Mouse (Mus musculus) midbrain, embryonic 16.5 days (tissue): Measurements from ENCODE around the gene Cpm. TPM values are rescaled to one million over a fixed set of nuclear protein-coding genes. Genes with fewer than 3 reads are reported as not detected.

Source experiments
- ATAC-seq: fragments of 200-750 bp; cut with Nextera tagmentation; 2 replicates; pipeline ENCODE4 v1.8.0; 2017; ENCODE audit warnings: moderate TSS enrichment
- H3K27ac ChIP-seq: fragments of 300-500 bp; sonication (generic); 2 replicates; pipeline ENCODE4 v1.5.1; 2014; ENCODE audit warnings: mild to moderate bottlenecking, low read length, mixed read lengths
- H3K27me3 ChIP-seq: fragments of 300-500 bp; sonication (generic); 2 replicates; pipeline ENCODE4 v1.6.1; 2014; ENCODE audit warnings: low read depth, low read length, mixed read lengths; ENCODE audit not compliant: control insufficient read depth, insufficient read depth
- H3K36me3 ChIP-seq: fragments of 300-500 bp; sonication (generic); 2 replicates; pipeline ENCODE4 v1.6.1; 2014; ENCODE audit warnings: mild to moderate bottlenecking, low read length, moderate library complexity, mixed read lengths; ENCODE audit not compliant: control insufficient read depth, insufficient read depth
- H3K4me1 ChIP-seq: fragments of 300-500 bp; sonication (generic); 2 replicates; pipeline ENCODE4 v1.6.1; 2014; ENCODE audit warnings: mild to moderate bottlenecking, low read length, mixed read lengths; ENCODE audit not compliant: control insufficient read depth, insufficient read depth
- H3K4me2 ChIP-seq: fragments of 300-500 bp; sonication (generic); 2 replicates; pipeline ENCODE4 v1.6.1; 2014; ENCODE audit warnings: mild to moderate bottlenecking, low read length, mixed read lengths
- H3K4me3 ChIP-seq: fragments of 300-500 bp; sonication (generic); 2 replicates; pipeline ENCODE4 v1.5.1; 2014; ENCODE audit warnings: low read depth, mild to moderate bottlenecking, low read length, moderate library complexity, mixed read lengths
- H3K9ac ChIP-seq: fragments of 300-500 bp; sonication (generic); 2 replicates; pipeline ENCODE4 v1.6.1; 2014; ENCODE audit warnings: low read depth, low read length, mixed read lengths
- H3K9me3 ChIP-seq: fragments of 300-500 bp; sonication (generic); replicated peaks from 2 replicates; pipeline ENCODE4 v1.6.1; 2014; ENCODE audit warnings: mild to moderate bottlenecking, low read length, mixed read lengths; ENCODE audit not compliant: control insufficient read depth, poor library complexity, severe bottlenecking
- WGBS: fragments of 180-500 bp; shearing (Covaris S2); extraction: QIAGEN DNeasy Blood & Tissue Kit; methylation state at CpG from one replicate; pipeline ENCODE4 v1.1.7; 2014; 5-methylcytosine and 5-hydroxymethylcytosine counted together
- polyA plus RNA-seq: library from polyadenylated mRNA; unstranded; fragments of >200 nt; fragmentation: Nextera tagmentation; extraction: Ambion mirVana; gene quantifications from 2 replicates; pipeline ENCODE4 v1.2.1, GENCODE M21; 2015

The Cpm gene
- polyA plus RNA-seq, 1 experiment from 2014 or later, result 13.5 TPM

GRCm38 (mm10) chr10:117621616-117622533 lies 7.4 kb upstream of the Cpm start:
- Histone ChIP-seq H3K36me3 (no peaks in the 10 kb centered on the region), H3K27me3 (peaks cover under 1% of the 10 kb centered on the region), H3K9ac (no peak overlapping the region), H3K27ac (no peak overlapping the region), H3K4me3 (no peak overlapping the region), H3K4me1 (no peaks in the 10 kb centered on the region), H3K9me3 (no peaks in the 10 kb centered on the region), H3K4me2 (no peak overlapping the region)
- no peak for ATAC-seq
- 94% methylated on average over 12 of the region's 12 CpGs for WGBS

GRCm38 (mm10) chr10:117623358-117623757 lies 5.9 kb upstream of the Cpm start:
- no peak for ATAC-seq
- Histone ChIP-seq H3K9me3 (no peaks in the 10 kb centered on the region), H3K36me3 (no peaks in the 10 kb centered on the region), H3K4me2 (no peak overlapping the region), H3K27me3 (peaks cover 11% of the 10 kb centered on the region), H3K4me3 (no peak overlapping the region), H3K4me1 (no peaks in the 10 kb centered on the region; the same call in 1 of the 2 replicates), H3K27ac (no peak overlapping the region), H3K9ac (no peak overlapping the region)

- no peak for ATAC-seq
- H3K4me1 ChIP-seq, result peaks cover 8% of the 10 kb centered on the region; the same call in 1 of the 2 replicates
- no peaks in the 10 kb centered on the region for H3K36me3 ChIP-seq
- no peak overlapping the region for H3K27ac ChIP-seq
- H3K4me3 ChIP-seq, result no peak overlapping the region
- WGBS, result 70% methylated on average over 3 of the region's 3 CpGs
- no peak overlapping the region for H3K9ac ChIP-seq
- no peaks in the 10 kb centered on the region for H3K9me3 ChIP-seq
- no peak overlapping the region for H3K4me2 ChIP-seq
- H3K27me3 ChIP-seq, result peaks cover 17% of the 10 kb centered on the region
Measured at GRCm38 (mm10) chr10:117624222-117624621, 5.1 kb upstream of the Cpm start.

GRCm38 (mm10) chr10:117624655-117625497 lies 4.4 kb upstream of the Cpm start:
- Histone ChIP-seq H3K4me1 (peaks cover 14% of the 10 kb centered on the region; the same call in 1 of the 2 replicates), H3K27ac (no peak overlapping the region), H3K4me2 (no peak overlapping the region), H3K9me3 (no peaks in the 10 kb centered on the region), H3K9ac (no peak overlapping the region), H3K4me3 (no peak overlapping the region), H3K36me3 (no peaks in the 10 kb centered on the region), H3K27me3 (peaks cover 23% of the 10 kb centered on the region)
- 79% methylated on average over 9 of the region's 9 CpGs for WGBS
- ATAC-seq, result no peak

GRCm38 (mm10) chr10:117625500-117626296 lies 3.6 kb upstream of the Cpm start:
- Histone ChIP-seq H3K36me3 (no peaks in the 10 kb centered on the region), H3K9ac (no peak overlapping the region), H3K4me1 (peaks cover 14% of the 10 kb centered on the region; the same call in 1 of the 2 replicates), H3K4me2 (no peak overlapping the region), H3K27ac (no peak overlapping the region), H3K9me3 (no peaks in the 10 kb centered on the region), H3K4me3 (no peak overlapping the region), H3K27me3 (peaks cover 28% of the 10 kb centered on the region)
- 62% methylated on average over 9 of the region's 9 CpGs for WGBS
- ATAC-seq, result no peak

GRCm38 (mm10) chr10:117626297-117626613 lies 3.0 kb upstream of the Cpm start:
- H3K4me1 ChIP-seq, result peaks cover 14% of the 10 kb centered on the region; the same call in 1 of the 2 replicates
- no peak overlapping the region for H3K27ac ChIP-seq
- no peak overlapping the region for H3K4me3 ChIP-seq
- H3K36me3 ChIP-seq, result no peaks in the 10 kb centered on the region
- peaks cover 30% of the 10 kb centered on the region for H3K27me3 ChIP-seq
- no peaks in the 10 kb centered on the region for H3K9me3 ChIP-seq
- 87% methylated on average over 3 of the region's 3 CpGs for WGBS
- ATAC-seq, result no peak
- no peak overlapping the region for H3K9ac ChIP-seq
- no peak overlapping the region for H3K4me2 ChIP-seq

GRCm38 (mm10) chr10:117626840-117627615 lies 2.3 kb upstream of the Cpm start:
- ATAC-seq, result no peak
- H3K9me3 ChIP-seq, result no peaks in the 10 kb centered on the region
- 82% methylated on average over 7 of the region's 7 CpGs for WGBS
- no peak overlapping the region for H3K4me2 ChIP-seq
- H3K4me1 ChIP-seq, result peaks cover 14% of the 10 kb centered on the region; the same call in 1 of the 2 replicates
- H3K9ac ChIP-seq, result no peak overlapping the region
- no peak overlapping the region for H3K4me3 ChIP-seq
- H3K36me3 ChIP-seq, result no peaks in the 10 kb centered on the region
- peaks cover 35% of the 10 kb centered on the region for H3K27me3 ChIP-seq
- H3K27ac ChIP-seq, result no peak overlapping the region

GRCm38 (mm10) chr10:117627616-117627930 lies 1.7 kb upstream of the Cpm start:
- Histone ChIP-seq H3K9me3 (no peaks in the 10 kb centered on the region), H3K27ac (no peak overlapping the region), H3K4me1 (peaks cover 14% of the 10 kb centered on the region; the same call in 1 of the 2 replicates), H3K36me3 (no peaks in the 10 kb centered on the region), H3K4me2 (no peak overlapping the region), H3K4me3 (no peak overlapping the region), H3K27me3 (peaks cover 35% of the 10 kb centered on the region), H3K9ac (no peak overlapping the region)
- WGBS, result 60% methylated on average over 7 of the region's 7 CpGs
- no peak for ATAC-seq
